Mouse (Mus musculus): ENCODE results near the gene Rit1. TPM values are rescaled to one million over a fixed set of nuclear protein-coding genes. Genes with fewer than 3 reads are reported as not detected.
A peak's percentile ranks its signal among the peaks of the same experiment; 100 is the strongest.
"Not testable (repeated sequence)": the region's sequence is repeated elsewhere in the genome, so short reads cannot be mapped to it uniquely, and the experiment has no call there.

Rit1 gene
- 10 to 100 TPM; 18.4 to 27.6 (median 20.6) TPM for total RNA-seq (2022)

GRCm38 (mm10) chr3:88716399-88717197 is at the start of gene Rit1:
Rit1 (plus strand) TSS chr3:88716838.
- peak; percentile 76 to 77 for DNase-seq (ENCODE audit: low spot score in 2 of 2)

GRCm38 (mm10) chr3:88677399-88677798 is 39.2 kb upstream of the Rit1 start:
- peak; percentile 24 to 52 for DNase-seq (ENCODE audit: low spot score in 2 of 2)

- no peak for DNase-seq (ENCODE audit: low spot score in 2 of 2)
These were observed 32.8 kb upstream of the Rit1 start for GRCm38 (mm10) chr3:88683814-88684213.

- DNase-seq (ENCODE audit: low spot score in 2 of 2) = no peak
These were observed 32.2 kb upstream of the Rit1 start for GRCm38 (mm10) chr3:88684236-88684979.

GRCm38 (mm10) chr3:88684980-88685941 is 31.4 kb upstream of the Rit1 start, which contains the start of gene Khdc4:
Khdc4 (plus strand) TSS chr3:88685803.
- peak; percentile 93 to 96 for DNase-seq (ENCODE audit: low spot score in 2 of 2)

GRCm38 (mm10) chr3:88685958-88686451 is 30.6 kb upstream of the Rit1 start:
- DNase-seq (ENCODE audit: low spot score in 2 of 2) = peak in 1 of 2 experiments; percentile 9

GRCm38 (mm10) chr3:88686734-88687611 is 29.7 kb upstream of the Rit1 start:
- DNase-seq (ENCODE audit: low spot score in 2 of 2) = no peak

GRCm38 (mm10) chr3:88689079-88689478 is 27.6 kb upstream of the Rit1 start:
- DNase-seq (ENCODE audit: low spot score in 2 of 2) = no peak

GRCm38 (mm10) chr3:88695545-88695944 is 21.1 kb upstream of the Rit1 start:
- DNase-seq (ENCODE audit: low spot score in 2 of 2) = no peak

- no peak for DNase-seq (ENCODE audit: low spot score in 2 of 2)
These were observed 18.6 kb upstream of the Rit1 start for GRCm38 (mm10) chr3:88698051-88698450.

- no peak for DNase-seq (ENCODE audit: low spot score in 2 of 2)
These were observed 17.8 kb upstream of the Rit1 start for GRCm38 (mm10) chr3:88698834-88699233.

- no peak for DNase-seq (ENCODE audit: low spot score in 2 of 2)
These were observed 16.4 kb upstream of the Rit1 start for GRCm38 (mm10) chr3:88700247-88700646.

GRCm38 (mm10) chr3:88701222-88701621 is 15.4 kb upstream of the Rit1 start:
- DNase-seq (ENCODE audit: low spot score in 2 of 2) = no peak

GRCm38 (mm10) chr3:88713709-88714108 is 2.9 kb upstream of the Rit1 start:
- no peak for DNase-seq (ENCODE audit: low spot score in 2 of 2)

- no peak for DNase-seq (ENCODE audit: low spot score in 2 of 2)
These were observed 1.9 kb upstream of the Rit1 start for GRCm38 (mm10) chr3:88714725-88715124.

- DNase-seq (ENCODE audit: low spot score in 2 of 2) = not testable (repeated sequence)
These were observed 922 bp upstream of the Rit1 start for GRCm38 (mm10) chr3:88715716-88716115.

- DNase-seq (ENCODE audit: low spot score in 2 of 2) = no peak
These were observed 660 bp downstream of the Rit1 start for GRCm38 (mm10) chr3:88717198-88717798.

- no peak for DNase-seq (ENCODE audit: low spot score in 2 of 2)
These were observed 1.2 kb downstream of the Rit1 start for GRCm38 (mm10) chr3:88717831-88718230.

GRCm38 (mm10) chr3:88719098-88719497 is 2.5 kb downstream of the Rit1 start:
- DNase-seq (ENCODE audit: low spot score in 2 of 2) = peak in 1 of 2 experiments; percentile 30

- DNase-seq (ENCODE audit: low spot score in 2 of 2) = no peak
These were observed 19.9 kb downstream of the Rit1 start for GRCm38 (mm10) chr3:88736556-88736955.

Data from gastrocnemius, adult 8-10 months (tissue).